Mouse (Mus musculus) CH12.LX (cell line): ENCODE data around the gene Cdh9. TPM values are rescaled to one million over a fixed set of nuclear protein-coding genes. Genes with fewer than 3 reads are reported as not detected.

Source experiments
- DNase-seq: peaks from one replicate; pipeline ENCODE4 v3.0.0-alpha.2; 2013; ENCODE audit errors: extremely low read depth
- H3K27ac ChIP-seq: 2 replicates; pipeline ENCODE4 v1.5.1; 2012; ENCODE audit warnings: low read depth, mild to moderate bottlenecking, control low read depth, moderate library complexity; ENCODE audit not compliant: insufficient read depth
- H3K27me3 ChIP-seq: replicated peaks from 2 replicates; pipeline ENCODE3; 2012; ENCODE audit warnings: inconsistent platforms
- H3K36me3 ChIP-seq, 2 experiments: replicated peaks in 1 of 2; 2 replicates each; pipeline versions ENCODE3 to v1.6.1; 2012; ENCODE audit warnings: inconsistent platforms in 1 of 2, low read length in 1 of 2, mild to moderate bottlenecking in 1 of 2, mixed read lengths in 1 of 2, moderate library complexity in 1 of 2; ENCODE audit not compliant: control insufficient read depth in 1 of 2, insufficient read depth in 1 of 2
- H3K4me1 ChIP-seq, 2 experiments: 2 replicates each; pipeline ENCODE4 v1.6.1; 2012; ENCODE audit warnings: inconsistent platforms in 1 of 2, moderate library complexity in 1 of 2; ENCODE audit not compliant: insufficient read depth in 2 of 2, control insufficient read depth in 1 of 2
- H3K4me2 ChIP-seq: 2 replicates; pipeline ENCODE4 v1.6.1; 2012; ENCODE audit warnings: low read depth, mild to moderate bottlenecking, control low read depth; ENCODE audit not compliant: poor library complexity, insufficient read depth, severe bottlenecking
- H3K4me3 ChIP-seq, 3 experiments: fragments of 150-350 bp in 1 of 3; sonication (generic) in 1 of 3; replicated peaks in 1 of 3; 2 replicates each; pipeline versions ENCODE3 to v1.5.1; 2011 to 2012; ENCODE audit warnings: low read depth in 2 of 3, low read length in 2 of 3, mild to moderate bottlenecking in 2 of 3, moderate library complexity in 2 of 3, control low read depth in 1 of 3, improper control_type of control experiment in 1 of 3, inconsistent platforms in 1 of 3, mixed read lengths in 1 of 3; ENCODE audit not compliant: poor library complexity in 1 of 3
- H3K79me2 ChIP-seq: replicated peaks from 2 replicates; pipeline ENCODE4 v1.6.1; 2012; ENCODE audit warnings: mild to moderate bottlenecking, moderate library complexity; ENCODE audit not compliant: control insufficient read depth, poor library complexity, insufficient read depth, severe bottlenecking; ENCODE audit errors: extremely low read depth
- H3K9ac ChIP-seq: 2 replicates; pipeline ENCODE4 v1.6.1; 2012; ENCODE audit warnings: low read depth, mild to moderate bottlenecking, control low read depth, moderate library complexity; ENCODE audit not compliant: insufficient read depth
- H3K9me3 ChIP-seq: replicated peaks from 2 replicates; pipeline ENCODE3; 2012; ENCODE audit warnings: low read length, inconsistent platforms, mixed read lengths
- BHLHE40 ChIP-seq: IDR thresholded peaks from 2 replicates; pipeline ENCODE4 v1.6.1; 2011; ENCODE audit warnings: mild to moderate bottlenecking, low read depth, low read length, improper control_type of control experiment
- CHD2 ChIP-seq: IDR thresholded peaks from 2 replicates; pipeline ENCODE4 v1.6.1; 2011; ENCODE audit warnings: low read length, improper control_type of control experiment
- E2F4 ChIP-seq: IDR thresholded peaks from 2 replicates; pipeline ENCODE4 v1.6.1; 2011; ENCODE audit warnings: low read depth, low read length, improper control_type of control experiment; ENCODE audit not compliant: insufficient replicate concordance
- IRF4 ChIP-seq: IDR thresholded peaks from 2 replicates; pipeline ENCODE4 v1.6.1; 2014; ENCODE audit warnings: low read depth, mild to moderate bottlenecking, inconsistent platforms, low read length, improper control_type of control experiment
- JUND ChIP-seq: conservative IDR thresholded peaks from 2 replicates; pipeline ENCODE4 v1.6.1; 2011; ENCODE audit warnings: low read depth, low read length, improper control_type of control experiment
- MAZ ChIP-seq: IDR thresholded peaks from 2 replicates; pipeline ENCODE4 v1.6.1; 2012; ENCODE audit warnings: low read depth, mild to moderate bottlenecking, inconsistent platforms, low read length, improper control_type of control experiment, moderate library complexity
- MXI1 ChIP-seq: IDR thresholded peaks from 2 replicates; pipeline ENCODE4 v1.6.1; 2011; ENCODE audit warnings: mild to moderate bottlenecking, low read depth, low read length, improper control_type of control experiment
- MYC ChIP-seq: IDR thresholded peaks from 2 replicates; pipeline ENCODE4 v1.6.1; 2011; ENCODE audit warnings: low read depth, mild to moderate bottlenecking, improper control_type of control experiment, low read length
- RCOR1 ChIP-seq: conservative IDR thresholded peaks from 2 replicates; pipeline ENCODE4 v1.6.1; 2012; ENCODE audit warnings: low read depth, mild to moderate bottlenecking, inconsistent platforms, low read length, improper control_type of control experiment
- USF1 ChIP-seq: IDR thresholded peaks from 2 replicates; pipeline ENCODE4 v1.6.1; 2014; ENCODE audit warnings: low read depth, mild to moderate bottlenecking, inconsistent platforms, low read length, improper control_type of control experiment
- USF2 ChIP-seq: conservative IDR thresholded peaks from 2 replicates; pipeline ENCODE4 v1.6.1; 2011; ENCODE audit warnings: low read depth, low read length, improper control_type of control experiment
- ZMIZ1 ChIP-seq: IDR thresholded peaks from 2 replicates; pipeline ENCODE4 v1.6.1; 2012; ENCODE audit warnings: low read depth, mild to moderate bottlenecking, inconsistent platforms, low read length, improper control_type of control experiment
- ZNF384 ChIP-seq: IDR thresholded peaks from 2 replicates; pipeline ENCODE4 v1.6.1; 2012; ENCODE audit warnings: low read depth, low read length, improper control_type of control experiment, inconsistent platforms
- dilution Hi-C: fragments of 300-500 bp; cut with MboI; formaldehyde crosslinking; loops from 2 replicates; pipeline ENCODE4 v1.14.3; 2020; ENCODE audit warnings: low sequenced_read_pairs; ENCODE audit not compliant: extremely low pct_unique_long_range_greater_than_20kb, extremely low pct_ligation_motif_present
- in situ Hi-C: fragments of 300-500 bp; cut with MboI; formaldehyde crosslinking; loops from 3 replicates; pipeline ENCODE4 v1.14.3; 2019; ENCODE audit warnings: low sequenced_read_pairs, low pct_ligation_motif_present, low pct_unique_long_range_greater_than_20kb, mixed read lengths
- polyA plus RNA-seq: library from polyadenylated mRNA; unstranded; fragments of >175 nt; gene quantifications from 2 replicates; pipeline ENCODE4 v1.2.1, GENCODE M21; 2012; ENCODE audit warnings: low read depth; ENCODE audit not compliant: insufficient read length
- total RNA-seq, 2 experiments: library from RNA; depleted of rRNA; stranded (reverse); fragments of 300-350 nt in 1 of 2; fragments of >200 nt in 1 of 2; gene quantifications; 2 replicates each; pipeline ENCODE4 v1.2.3; 2012 to 2014

Gene Cdh9
- total and polyA plus RNA-seq, 3 experiments: not detected

DNA sequence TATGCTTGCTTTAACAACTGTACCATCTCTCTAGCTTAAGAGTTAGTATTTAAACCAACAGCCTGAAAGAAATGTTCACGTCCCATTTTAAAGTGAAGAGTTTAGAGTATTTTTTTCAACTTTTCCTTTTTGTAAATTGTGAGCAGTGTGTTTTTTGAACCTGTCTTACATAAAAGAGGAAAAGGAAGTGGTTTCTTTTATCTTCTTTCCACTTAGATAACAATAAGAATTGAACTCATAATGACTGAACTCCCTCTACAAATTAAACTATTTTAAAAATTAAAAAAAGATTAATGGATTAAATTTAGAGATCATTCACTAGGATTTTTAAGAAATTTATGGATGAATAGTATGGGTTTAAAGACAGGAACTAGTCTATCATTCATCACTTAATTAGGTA, 168.1 kb downstream of the Cdh9 start:
- TF ChIP-seq BHLHE40 (no peak), MXI1 (no peak), IRF4 (no peak), CHD2 (no peak), E2F4 (no peak), ZNF384 (no peak), USF2 (no peak), MYC (no peak), MAZ (no peak), ZMIZ1 (no peak), RCOR1 (no peak), JUND (no peak), USF1 (no peak)
- H3K9ac ChIP-seq: no peak overlapping the region
- H3K27me3 ChIP-seq: no peaks in the 10 kb centered on the region
- dilution Hi-C loops: no loop called here
- peaks cover 26% of the 10 kb centered on the region for H3K9me3 ChIP-seq
- H3K4me1 ChIP-seq: no peaks in the 10 kb centered on the region
- in situ Hi-C loops: loop anchor here (5.0 kb wide), 1 partner anchor 721 kb away; no protein-coding TSS in a partner anchor
- no peak for DNase-seq
- no peak overlapping the region for H3K4me3 ChIP-seq
- no peak overlapping the region for H3K4me2 ChIP-seq
- no peaks in the 10 kb centered on the region for H3K79me2 ChIP-seq
- H3K27ac ChIP-seq: no peak overlapping the region
- H3K36me3 ChIP-seq: no peaks in the 10 kb centered on the region
